Comparison of ENCODE assay signal across 25 mouse cellular contexts in the genomic region with DNA sequence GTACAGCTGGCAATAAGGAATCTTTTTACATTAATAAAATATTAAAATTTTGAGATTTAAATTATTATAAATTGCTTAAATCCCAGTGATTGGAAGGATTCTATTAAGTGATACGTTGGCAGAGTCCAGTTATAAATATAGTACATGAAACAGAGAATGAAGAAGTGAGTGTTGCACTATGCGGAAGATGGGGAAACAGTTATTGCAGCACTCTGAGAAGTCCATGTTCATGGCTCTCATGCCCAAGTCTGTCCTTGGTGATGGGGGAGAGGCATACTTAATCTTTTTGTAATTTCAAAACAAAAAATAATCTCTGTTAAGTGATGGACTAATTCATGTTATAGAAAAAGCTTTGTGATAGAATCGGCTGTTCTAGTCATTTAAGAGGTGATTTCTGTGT. TPM values are rescaled to one million over a fixed set of nuclear protein-coding genes. Genes with fewer than 3 reads are reported as not detected.
DNase-seq lines count a peak whose midpoint lies in the region; ATAC-seq lines count a peak whose summit lies in the region.
"Had no signal": no experiment of that assay in that cellular context is flagged by ENCODE, and none has a peak within 500 bp of the region (broad histone marks: within the 10 kb centered on the region; RNA-seq: fewer than 3 reads in every experiment).

No protein-coding gene starts in this region.

- H3K4me1 ChIP-seq in neural tube, embryonic 15.5 days: no peaks in the 10 kb centered on the region
- H3K4me1 ChIP-seq: hindbrain, embryonic 12.5 days had no signal

- H3K27me3 ChIP-seq in neural tube, embryonic 15.5 days (replicated peaks): no peaks in the 10 kb centered on the region
- H3K27me3 ChIP-seq: heart, embryonic 13.5 days; hindbrain, embryonic 12.5 days; kidney, embryonic 15.5 days; liver, embryonic 13.5 days; lung, embryonic 15.5 days had no signal

- no peak overlapping the region for H3K27ac ChIP-seq in neural tube, embryonic 15.5 days (replicated peaks)
- H3K27ac ChIP-seq: heart, embryonic 13.5 days; hindbrain, embryonic 12.5 days; kidney, embryonic 15.5 days; left cerebral cortex, adult 2 months; liver, embryonic 13.5 days; lung, embryonic 15.5 days; stomach, postnatal 0 days had no signal

- no peak overlapping the region for H3K9ac ChIP-seq in neural tube, embryonic 15.5 days (replicated peaks)
- H3K9ac ChIP-seq: forebrain, postnatal 0 days; heart, embryonic 13.5 days; hindbrain, embryonic 12.5 days; kidney, embryonic 15.5 days; liver, embryonic 13.5 days; lung, embryonic 15.5 days had no signal

- H3K9me3 ChIP-seq in neural tube, embryonic 15.5 days (replicated peaks): no peaks in the 10 kb centered on the region
- H3K9me3 ChIP-seq: heart, embryonic 13.5 days; hindbrain, embryonic 12.5 days; kidney, embryonic 15.5 days; liver, embryonic 13.5 days; lung, embryonic 15.5 days had no signal

- ATAC-seq in common myeloid progenitor, adult 5-6 weeks (replicated peaks; ENCODE audit: low read depth, poor library complexity, severe bottlenecking): peak; percentile 71
- ATAC-seq in monocyte, adult 5-6 weeks (replicated peaks; ENCODE audit: insufficient number of reproducible peaks, low FRiP score, low TSS enrichment, poor library complexity, severe bottlenecking): peak; percentile 97
- no peak for ATAC-seq in neural tube, embryonic 15.5 days (ENCODE audit: low FRiP score)
- ATAC-seq: forebrain, postnatal 0 days had no signal

- H3K4me2 ChIP-seq in neural tube, embryonic 15.5 days: no peak overlapping the region
- H3K4me2 ChIP-seq: heart, embryonic 13.5 days; hindbrain, embryonic 12.5 days; kidney, embryonic 15.5 days; liver, embryonic 13.5 days; lung, embryonic 15.5 days had no signal

- WGBS in neural tube, embryonic 15.5 days: 95% methylated on average over 3 of the region's 3 CpGs

- peak; percentile 5 to 21 for DNase-seq in heart, adult 9 months (ENCODE audit: low spot score in 2 of 2)
- DNase-seq in heart, postnatal 4 days: no peak
- DNase-seq in adrenal gland, postnatal 14 days: peak; percentile 48
- no peak for DNase-seq in frontal cortex, postnatal 14 days (ENCODE audit: low spot score in 2 of 2)
- DNase-seq: cerebellum, adult 11 months; cerebellum, adult 9-11 months; forebrain, postnatal 0 days; gastrocnemius, postnatal 36 days; heart, postnatal 14 days; kidney, adult 11 months; kidney, postnatal 4 days; liver, embryonic 13.5 days; midbrain, embryonic 14.5 days; thymus, adult 2 months; thymus, postnatal 4 days had no signal

- H3K36me3 ChIP-seq in neural tube, embryonic 15.5 days: no peaks in the 10 kb centered on the region; the same call in 1 of the 2 replicates
- H3K36me3 ChIP-seq: lung, embryonic 15.5 days had no signal

- H3K4me3 ChIP-seq in neural tube, embryonic 15.5 days (replicated peaks): no peak overlapping the region
- H3K4me3 ChIP-seq: heart, embryonic 13.5 days; hindbrain, embryonic 12.5 days; kidney, embryonic 15.5 days; left cerebral cortex, adult 2 months; liver, embryonic 13.5 days; lung, embryonic 15.5 days; myocyte had no signal

RNA-seq across cellular contexts. Expression of a gene that starts 17.6 kb away (rescaled TPM):
- 10 to 100 TPM; 13.6 to 13.9 TPM for total RNA-seq in heart, postnatal 4 days (2021)
- 21.8 and 27.3 TPM in 2 replicates for total RNA-seq in adrenal gland, postnatal 14 days (2021)
- 43.5 and 46.0 TPM in 2 replicates for total RNA-seq in common myeloid progenitor, adult 5-6 weeks (2017)
- total RNA-seq in monocyte, adult 5-6 weeks (2017): 79.1 to 92.7 TPM (median 88.6 TPM) in 3 replicates
- 8.4 and 9.6 TPM in 2 replicates for polyA plus RNA-seq in neural tube, embryonic 15.5 days (2015; fragmentation: Nextera tagmentation; extraction: Ambion mirVana)

Comparison
In these comparisons a context has a peak if more than half of its experiments do, and no peak if none do; other contexts are left out.
1. DNase-seq: peak in heart, adult 9 months (2 of 2) and adrenal gland, postnatal 14 days (single experiment); none in heart, postnatal 4 days (single experiment) and frontal cortex, postnatal 14 days (0 of 2).